1 mouse cellular context compared by ENCODE assay signal in genomic region chr1:93477758-93478585, GRCm38 (mm10).
TF ChIP-seq lines count a peak whose summit lies in the region.

No protein-coding gene starts in this region.

TF ChIP-seq in myocyte, 11 proteins besides CTCF, POLR2A, EP300 and RAD21 (continued from another document):
- TF ChIP-seq MAX (IDR thresholded peaks at IDR 0.05; ENCODE audit: low read depth) (no peak), POLR2AphosphoS2 (IDR thresholded peaks at IDR 0.05; ENCODE audit: insufficient read length, low read depth) (peak; percentile 70)
